Mouse (Mus musculus) adrenal gland, adult 8-10 months (tissue): Measurements from ENCODE around the gene 1700069L16Rik. TPM values are rescaled to one million over a fixed set of nuclear protein-coding genes. Genes with fewer than 3 reads are reported as not detected.

Source experiments
- DNase-seq: peaks from one replicate; pipeline ENCODE4 v3.0.0; 2022
- total RNA-seq, 4 experiments: library from RNA; stranded (reverse); gene quantifications; 2 replicates each; pipeline ENCODE4 v1.2.4; 2022

The 1700069L16Rik gene
- total RNA-seq, 4 experiments from 2014 or later: not detected

DNA sequence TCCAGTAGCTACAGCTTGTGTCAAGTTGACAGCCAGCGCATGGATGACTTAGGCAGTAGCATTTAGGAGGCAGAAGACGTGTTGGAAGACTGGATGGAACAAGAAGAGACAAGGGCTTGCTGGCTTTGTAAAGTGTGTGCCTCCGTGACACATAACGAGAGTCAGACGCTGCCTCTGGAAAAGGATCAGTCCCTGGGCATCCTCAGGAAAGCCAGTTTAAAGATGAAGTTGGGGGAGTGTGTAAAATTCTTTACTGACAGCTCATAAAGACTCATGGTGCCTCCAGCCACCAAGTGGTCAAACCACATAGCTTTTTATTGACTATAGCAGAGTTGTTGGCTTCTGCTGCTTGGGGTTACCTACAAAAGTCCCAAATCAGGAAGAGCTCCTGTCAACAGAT lies 39.1 kb downstream of the 1700069L16Rik start:
- no peak for DNase-seq

GRCm38 (mm10) chr5:113683246-113683645 lies 41.3 kb downstream of the 1700069L16Rik start:
- no peak for DNase-seq

GRCm38 (mm10) chr5:113682472-113682871 lies 42.1 kb downstream of the 1700069L16Rik start:
- no peak for DNase-seq

GRCm38 (mm10) chr5:113681219-113681618 lies 43.4 kb downstream of the 1700069L16Rik start:
- DNase-seq: no peak

GRCm38 (mm10) chr5:113679509-113679908 lies 45.1 kb downstream of the 1700069L16Rik start:
- no peak for DNase-seq

DNA sequence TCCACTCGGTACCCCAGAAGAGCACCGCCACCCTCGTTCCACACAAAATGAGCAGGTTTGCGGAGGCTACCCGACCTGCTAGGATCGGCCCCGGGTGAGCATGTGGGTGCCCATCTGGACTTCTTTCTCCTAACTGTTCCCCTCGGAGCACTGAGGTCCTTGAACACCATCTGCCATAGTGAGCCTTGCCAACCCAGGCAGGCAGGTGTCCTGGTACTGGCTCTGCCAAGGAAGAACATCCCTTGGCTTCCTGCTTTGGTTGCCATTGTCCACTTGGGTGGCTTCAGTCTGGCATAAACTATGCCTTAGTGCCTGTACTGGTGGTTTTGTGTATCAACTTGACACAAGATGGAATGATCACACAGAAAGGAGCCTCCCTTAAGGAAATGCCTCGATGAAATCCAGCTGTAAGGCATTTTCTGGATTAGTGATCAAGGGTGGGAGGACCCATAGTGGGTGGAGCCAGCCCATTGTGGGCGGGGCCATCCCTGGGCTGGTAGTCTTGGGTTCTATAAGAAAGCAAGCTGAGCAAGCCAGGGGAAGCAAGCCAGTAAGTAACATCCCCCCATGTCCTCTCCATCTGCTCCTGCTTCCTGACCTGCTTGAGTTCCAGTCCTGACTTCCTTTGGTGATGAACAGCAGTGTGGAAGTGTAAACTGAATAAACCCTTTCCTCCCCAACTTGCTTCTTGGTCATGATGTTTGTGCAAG lies 45.7 kb downstream of the 1700069L16Rik start:
- no peak for DNase-seq

DNA sequence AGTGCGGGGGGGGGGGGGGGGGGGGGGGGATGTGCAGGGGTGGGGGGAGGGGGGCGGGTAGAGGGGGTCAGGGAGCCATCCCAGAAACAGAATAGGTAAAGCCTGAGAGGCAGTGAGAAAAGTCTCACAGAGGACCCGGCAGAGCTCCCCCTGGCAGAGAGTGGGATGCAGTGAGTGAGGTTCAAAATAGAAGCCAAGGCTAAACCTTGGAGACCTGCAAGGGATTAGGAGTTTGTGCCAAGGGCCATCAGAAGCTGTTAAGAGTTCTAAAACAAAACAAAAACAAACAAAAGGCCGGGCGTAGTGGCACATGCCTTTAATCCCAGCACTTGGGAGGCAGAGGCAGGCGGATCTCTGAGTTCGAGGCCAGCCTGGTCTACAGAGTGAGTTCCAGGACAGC lies 47.0 kb downstream of the 1700069L16Rik start:
- DNase-seq: no peak

- no peak for DNase-seq
Measured at GRCm38 (mm10) chr5:113674851-113675250, 49.7 kb downstream of the 1700069L16Rik start.

GRCm38 (mm10) chr5:113672456-113672855 lies 52.1 kb downstream of the 1700069L16Rik start:
- DNase-seq: peak; percentile 34

DNA sequence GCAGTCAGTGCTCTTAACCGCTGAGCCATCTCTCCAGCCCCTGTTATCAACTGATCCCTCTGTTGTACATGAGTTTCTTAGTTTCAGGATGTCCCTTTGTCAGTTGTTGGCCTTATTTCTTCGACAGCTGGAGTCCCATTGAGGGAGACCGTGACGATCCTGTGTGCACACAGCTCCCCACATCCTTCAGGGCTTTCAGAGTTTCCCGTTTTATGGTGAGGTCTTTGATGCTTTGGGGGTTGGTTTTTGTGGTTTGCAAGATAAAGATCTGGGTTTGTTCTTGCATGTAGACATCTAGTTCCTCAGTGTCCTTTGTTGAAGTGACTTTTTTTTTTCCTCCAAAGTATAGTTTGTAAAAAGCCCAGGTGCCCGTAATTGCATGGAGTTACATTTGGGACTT lies 54.0 kb downstream of the 1700069L16Rik start:
- DNase-seq: no peak

GRCm38 (mm10) chr5:113670110-113670509 lies 54.5 kb downstream of the 1700069L16Rik start:
- DNase-seq: no peak

GRCm38 (mm10) chr5:113664629-113665195 lies 59.9 kb downstream of the 1700069L16Rik start:
- DNase-seq: no peak

DNA sequence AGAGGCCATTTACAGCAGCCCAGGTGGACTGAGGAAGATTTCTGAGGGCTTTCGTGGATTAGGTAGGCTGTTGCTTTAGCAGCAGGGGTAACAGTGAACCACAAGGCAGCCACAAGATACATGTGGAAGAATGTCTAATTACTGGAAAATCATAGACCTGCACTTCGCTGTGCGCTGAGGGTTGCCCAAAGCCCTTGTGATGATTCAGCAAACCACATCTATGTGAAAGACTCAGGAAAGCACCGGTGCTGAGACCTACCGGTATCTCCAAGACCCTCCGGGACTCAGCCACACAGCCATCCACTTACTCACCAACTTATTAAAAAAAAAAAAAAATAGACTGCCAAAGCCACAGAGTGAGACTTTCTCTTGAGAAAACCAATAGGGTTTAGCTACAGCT lies 60.4 kb downstream of the 1700069L16Rik start:
- DNase-seq: no peak

DNA sequence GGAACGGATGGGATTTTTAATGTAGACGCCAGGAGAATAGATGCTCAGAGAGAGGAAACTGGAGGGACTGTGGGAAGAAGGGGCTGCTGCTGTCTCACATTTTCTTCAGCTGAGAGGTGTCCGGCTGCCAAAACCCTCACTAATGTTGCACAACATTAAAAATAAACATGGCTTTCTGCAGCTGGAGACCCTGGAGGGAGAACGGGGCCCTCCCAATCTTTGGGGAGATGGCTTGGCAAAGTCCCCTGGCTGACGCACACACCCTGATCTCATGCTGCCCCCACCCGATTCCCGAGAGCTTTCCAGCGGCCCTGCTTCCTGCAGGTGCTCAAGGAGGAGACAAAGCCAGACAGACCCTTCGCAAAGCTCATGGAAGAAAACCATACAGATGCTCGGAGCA lies 63.7 kb downstream of the 1700069L16Rik start:
- no peak for DNase-seq

GRCm38 (mm10) chr5:113654821-113655220 lies 69.8 kb downstream of the 1700069L16Rik start:
- DNase-seq: no peak

DNA sequence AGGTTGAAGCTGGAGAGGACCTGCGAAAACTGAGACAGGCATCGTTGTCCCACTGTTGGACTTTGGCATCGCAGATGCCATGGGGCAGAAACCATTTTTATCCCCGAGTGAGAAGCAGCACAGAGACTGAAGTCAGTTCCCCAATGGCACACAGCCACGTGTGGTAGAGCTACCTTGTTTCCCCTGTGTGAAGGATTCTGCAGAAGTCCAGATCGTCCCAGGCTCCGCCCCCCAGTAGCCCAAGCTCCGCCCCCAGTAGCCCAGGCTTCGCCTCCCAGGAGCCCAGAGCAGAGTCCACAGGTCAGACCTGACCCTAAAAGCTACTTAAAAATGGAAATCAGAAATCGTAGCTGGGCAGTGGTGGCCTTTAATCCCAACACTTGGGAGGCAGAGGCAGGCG lies 70.4 kb downstream of the 1700069L16Rik start:
- no peak for DNase-seq

DNA sequence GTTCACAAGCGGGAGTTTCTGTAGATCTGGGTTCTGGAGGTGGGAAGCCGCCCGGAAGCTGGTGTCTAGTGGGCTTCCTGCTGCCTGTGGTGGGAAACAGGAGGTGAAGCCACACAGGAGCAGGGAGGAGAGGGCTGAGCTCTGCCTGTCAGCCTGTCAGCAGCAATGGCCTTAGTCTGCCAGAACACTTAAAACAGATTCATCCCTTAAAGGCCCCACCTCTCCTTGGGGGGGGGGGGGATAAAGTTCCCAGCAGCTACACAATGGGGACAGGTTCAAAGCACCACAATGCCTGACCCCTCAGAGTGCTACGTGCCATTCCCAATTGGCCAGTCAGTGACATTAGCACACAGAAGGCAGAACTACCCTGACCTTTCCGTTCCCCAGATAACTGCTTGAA lies 72.4 kb downstream of the 1700069L16Rik start:
- no peak for DNase-seq

DNA sequence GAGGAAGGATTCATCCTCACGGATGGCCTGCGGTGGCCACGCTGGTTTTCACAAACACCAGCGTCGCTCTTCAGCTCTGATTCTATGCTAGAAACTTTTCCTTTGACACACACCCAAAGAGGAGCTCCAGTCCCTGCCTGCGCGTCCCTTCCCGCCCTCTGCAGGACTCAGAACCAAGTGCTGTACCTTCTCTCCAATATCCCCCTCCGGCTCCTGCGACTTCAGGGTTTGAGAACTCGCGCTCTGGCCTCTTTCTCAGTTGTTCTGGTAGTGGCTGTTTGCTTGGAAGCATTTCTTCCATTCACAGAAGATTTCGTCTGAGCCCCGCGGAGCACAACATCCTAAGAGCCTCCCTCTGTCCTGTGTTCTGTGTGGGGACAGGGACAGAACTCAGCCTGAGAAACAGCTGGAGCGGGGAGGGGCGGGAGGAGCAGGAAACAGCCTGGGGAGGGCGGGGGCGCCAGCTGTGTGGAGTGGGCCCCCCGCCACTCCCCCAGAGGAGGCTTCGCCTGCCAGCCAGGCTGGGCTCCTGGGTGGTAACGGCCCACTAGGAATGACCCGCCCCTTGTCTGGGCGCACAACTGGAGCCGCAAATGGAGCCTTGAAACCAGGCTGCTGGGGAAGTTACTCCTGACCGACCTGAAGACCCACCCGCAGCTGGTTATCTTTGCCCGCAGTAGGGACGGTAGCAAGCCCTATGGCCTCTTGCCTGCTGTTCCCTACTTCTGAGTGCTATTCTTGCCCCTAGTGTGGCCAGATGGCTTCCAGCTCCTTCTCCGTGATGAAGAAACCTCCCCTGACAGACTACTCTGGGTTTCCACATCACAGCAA lies 74.3 kb downstream of the 1700069L16Rik start, which contains the start of gene Cmklr1:
Gene Cmklr1 (minus strand): TSS at position 392 of the 831 bp plus-strand sequence.
- DNase-seq: no peak

- no peak for DNase-seq
Measured at GRCm38 (mm10) chr5:113648647-113649211, 75.8 kb downstream of the 1700069L16Rik start.

- no peak for DNase-seq
Measured at GRCm38 (mm10) chr5:113647141-113647540, 77.4 kb downstream of the 1700069L16Rik start.

DNA sequence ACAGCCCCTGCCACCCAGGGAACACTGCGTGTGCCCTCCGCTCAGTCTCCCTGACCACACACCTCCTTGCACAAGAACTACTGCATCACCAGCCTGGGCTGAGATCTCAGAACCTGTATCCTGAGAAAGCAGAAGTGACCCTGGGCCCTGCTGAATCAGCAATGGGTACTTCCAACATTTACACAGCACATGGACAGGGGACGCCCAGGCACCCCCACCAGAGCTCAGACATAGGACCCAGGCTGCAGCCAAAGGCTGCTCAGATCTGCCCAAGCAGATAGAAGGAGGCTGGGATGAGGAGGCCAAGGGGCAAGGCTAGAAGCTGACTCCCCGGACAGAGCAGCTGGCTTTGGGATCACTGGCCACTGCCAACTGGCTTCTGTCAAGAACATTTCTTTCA lies 80.1 kb downstream of the 1700069L16Rik start:
- DNase-seq: no peak

- no peak for DNase-seq
Measured at GRCm38 (mm10) chr5:113643107-113643848, 81.3 kb downstream of the 1700069L16Rik start.
